Mouse (Mus musculus) small intestine, adult 2 months (tissue): ENCODE data around the gene Cdc45.

Source experiments
- CTCF ChIP-seq: fragments of 200-500 bp; IDR thresholded peaks from 2 replicates; pipeline ENCODE4 v1.5.1; 2012; ENCODE audit warnings: low read depth, mild to moderate bottlenecking, control low read depth, inconsistent platforms, low read length, moderate library complexity, mixed read lengths; ENCODE audit not compliant: insufficient replicate concordance, insufficient read length; ENCODE audit errors: extremely low read depth
- POLR2A ChIP-seq: fragments of 200-500 bp; IDR thresholded peaks from 2 replicates; pipeline ENCODE4 v1.6.1; 2012; ENCODE audit warnings: low read depth, mild to moderate bottlenecking, control low read depth, inconsistent platforms, low read length, moderate library complexity

DNA sequence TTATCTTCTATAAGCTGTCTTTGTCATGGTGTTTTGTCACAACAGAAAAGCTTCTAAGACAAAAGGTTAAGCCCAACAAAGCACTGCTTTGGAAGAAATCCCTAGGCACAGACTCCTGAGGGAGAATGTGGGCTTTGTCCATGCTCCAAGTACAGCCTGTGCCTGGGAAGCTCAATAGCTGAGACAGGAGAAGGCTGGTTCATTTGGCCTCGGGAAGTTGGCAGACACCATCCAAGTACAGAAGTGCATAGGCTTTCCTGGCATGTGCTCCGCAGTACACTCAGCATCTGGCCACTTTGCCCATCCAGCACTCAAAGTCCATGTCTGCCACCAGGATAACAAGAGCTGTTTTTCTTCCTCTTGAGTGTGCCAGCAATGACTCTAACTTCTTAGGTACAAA is 6.0 kb downstream of the Cdc45 start:
- no peak for TF ChIP-seq CTCF
- TF ChIP-seq POLR2A = no peak
